Mouse (Mus musculus) left cerebral cortex, postnatal 25 days (tissue): ENCODE results near the gene Rgma. TPM values are rescaled to one million over a fixed set of nuclear protein-coding genes. Genes with fewer than 3 reads are reported as not detected.

Experiments
- DNase-seq, 2 experiments: peaks; one replicate each; pipeline ENCODE4 v3.0.0; 2022; ENCODE audit warnings: low spot score in 2 of 2, mixed read lengths in 1 of 2
- intact Hi-C: fragments of 180-260 bp; cut with DNase I; formaldehyde crosslinking; loops from one replicate; pipeline ENCODE4 v1.15.1; 2025
- total RNA-seq, 2 experiments: library from RNA; stranded (reverse); gene quantifications; 2 replicates each; pipeline ENCODE4 v1.2.3; 2021

The Rgma gene
- total RNA-seq, 2 experiments from 2014 or later = 62.3 to 66.1 TPM

DNA sequence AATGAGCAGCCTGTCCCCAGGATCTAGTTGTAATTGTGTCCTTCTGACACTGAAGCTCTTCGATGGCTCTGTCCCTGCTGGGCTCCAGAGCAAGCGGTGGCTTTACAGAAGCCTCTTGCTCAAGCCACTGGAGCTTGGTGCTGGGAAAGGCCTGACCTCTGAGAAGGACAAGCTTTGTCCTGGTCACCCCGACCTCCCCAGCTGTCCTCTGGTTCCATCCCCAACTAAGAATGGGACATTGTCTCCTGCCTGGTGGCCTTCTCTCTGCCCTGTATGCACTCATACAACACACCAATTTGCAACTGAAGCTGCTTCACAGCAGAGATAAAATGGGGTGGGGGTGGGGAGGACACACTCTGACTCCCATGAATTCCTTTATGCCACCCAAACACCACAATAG, 48.9 kb downstream of the Rgma start:
- intact Hi-C loops = loop anchor here (5.0 kb wide), 2 partner anchors 832 to 882 kb away; no protein-coding TSS in a partner anchor
- no peak for DNase-seq

DNA sequence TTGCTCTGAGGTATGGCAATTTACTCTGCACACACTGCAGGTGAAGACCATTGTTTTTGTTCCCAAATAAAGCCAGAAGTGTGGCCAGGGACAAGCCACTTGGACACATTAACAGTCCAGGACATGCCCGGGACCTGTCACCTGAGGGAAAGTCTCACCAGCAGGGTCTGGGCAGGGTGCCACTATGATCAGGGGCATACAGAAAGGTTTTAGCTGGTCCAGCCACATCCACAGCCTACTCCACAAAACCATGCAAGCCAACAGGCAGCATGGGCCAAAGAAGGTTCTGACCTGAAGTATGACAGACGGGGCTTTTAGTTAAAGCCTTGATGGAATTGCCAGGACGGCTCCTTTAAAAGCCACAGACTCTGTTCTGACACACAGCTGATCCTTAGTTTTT, 49.4 kb downstream of the Rgma start:
- no peak for DNase-seq
- intact Hi-C loops = loop anchor here (5.0 kb wide), 2 partner anchors 832 to 882 kb away; no protein-coding TSS in a partner anchor

DNA sequence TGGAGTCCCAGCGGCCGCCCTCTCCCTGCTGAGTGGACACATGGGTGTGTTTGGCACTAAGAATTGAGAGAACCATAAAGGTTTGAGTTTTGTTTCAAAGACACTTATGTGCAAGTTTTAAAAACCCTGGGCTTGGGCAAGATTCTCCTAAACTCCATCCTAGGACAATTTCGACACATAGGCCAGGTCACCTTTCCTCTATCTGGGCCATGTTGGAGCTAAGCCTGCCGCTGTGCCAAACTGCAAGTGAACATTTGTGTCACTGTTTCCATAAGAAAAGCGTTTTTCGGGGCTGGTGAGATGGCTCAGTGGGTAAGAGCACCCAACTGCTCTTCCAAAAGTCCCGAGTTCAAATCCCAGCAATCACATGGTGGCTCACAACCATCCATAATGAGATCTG, 50.1 kb downstream of the Rgma start:
- no peak for DNase-seq

GRCm38 (mm10) chr7:73426235-73426634, 50.9 kb downstream of the Rgma start:
- intact Hi-C loops = no loop called here
- DNase-seq = no peak

More for the DNA sequence above, 50.1 kb downstream of the Rgma start:
- intact Hi-C loops = no loop called here

GRCm38 (mm10) chr7:73426752-73427386, 51.6 kb downstream of the Rgma start:
- intact Hi-C loops = no loop called here
- DNase-seq = no peak

DNA sequence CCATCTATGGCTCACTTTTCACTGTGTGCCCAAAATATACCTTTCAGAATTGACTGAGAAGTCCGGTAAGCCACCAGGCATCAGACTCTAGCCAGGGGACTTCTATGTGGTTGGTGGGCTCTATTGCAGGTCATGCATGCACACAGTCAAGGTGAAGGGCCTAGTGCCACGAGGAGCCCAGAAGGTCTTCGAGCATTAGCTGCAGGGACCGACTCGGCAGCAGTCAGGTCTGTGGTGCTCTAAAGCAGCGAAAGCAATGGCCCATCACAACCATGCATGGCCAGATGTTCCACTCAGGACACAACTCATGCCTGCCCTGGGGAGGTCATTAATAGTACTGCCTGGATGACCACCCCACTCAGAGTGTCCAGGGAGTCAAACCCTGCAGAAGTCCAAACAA, 52.5 kb downstream of the Rgma start:
- intact Hi-C loops = no loop called here
- DNase-seq = no peak

- intact Hi-C loops = no loop called here
Measured at GRCm38 (mm10) chr7:73428525-73428924, 53.2 kb downstream of the Rgma start.

DNA sequence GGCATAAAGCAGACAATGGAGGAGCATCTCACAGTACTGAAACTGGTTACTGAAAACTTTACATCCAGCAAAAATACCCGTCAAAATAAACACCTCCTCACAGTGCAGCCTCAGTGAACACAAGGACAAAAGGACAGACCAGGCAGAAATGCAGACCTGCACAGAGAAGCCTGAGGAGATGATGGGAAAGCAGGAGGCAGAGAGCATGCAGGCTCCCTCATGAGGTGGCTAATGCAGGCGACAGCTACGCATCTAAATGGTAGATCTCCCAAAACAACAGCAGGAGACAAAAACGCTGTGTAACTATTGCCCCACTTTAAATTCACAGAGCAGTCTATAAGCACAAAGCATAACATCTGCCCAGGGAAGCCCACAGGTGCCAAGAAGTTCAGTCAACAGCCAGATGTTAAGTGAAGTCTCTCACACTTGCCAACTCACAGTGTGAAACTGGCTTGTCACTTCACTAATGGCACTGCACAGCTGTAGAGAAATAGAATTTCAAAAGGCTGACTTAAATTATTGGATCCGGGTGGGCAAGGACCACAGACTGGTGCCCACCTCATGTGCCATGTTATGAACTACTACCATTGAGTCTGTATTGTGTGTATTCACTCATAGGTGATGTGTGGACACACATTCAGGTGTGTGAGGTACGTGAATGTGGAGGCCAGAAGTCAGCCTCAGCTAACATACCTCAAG, 58.5 kb downstream of the Rgma start:
- intact Hi-C loops = no loop called here
- DNase-seq = no peak

More at GRCm38 (mm10) chr7:73428525-73428924, 53.2 kb downstream of the Rgma start:
- no peak for DNase-seq

GRCm38 (mm10) chr7:73434336-73434677, 59.0 kb downstream of the Rgma start:
- intact Hi-C loops = no loop called here

DNA sequence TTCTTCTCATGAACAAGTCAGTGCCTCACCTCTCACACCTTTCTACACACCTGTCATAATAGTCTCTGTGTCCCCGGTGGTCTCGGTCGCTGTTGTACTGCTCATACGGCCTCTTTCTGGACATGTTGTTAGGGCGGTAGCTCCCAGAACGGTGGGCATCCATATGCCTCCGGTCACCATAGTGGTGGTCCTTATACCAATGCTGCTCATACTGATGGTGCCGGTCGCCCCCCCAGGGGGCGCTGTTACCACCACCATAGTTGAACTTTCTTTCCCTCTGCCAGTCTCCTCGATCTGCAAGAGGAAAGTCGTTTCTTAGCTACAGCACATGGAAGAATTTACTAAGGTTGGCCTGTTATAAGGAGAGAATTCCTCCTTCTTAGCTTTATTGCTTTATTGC, 60.4 kb downstream of the Rgma start:
- no peak for DNase-seq
- intact Hi-C loops = loop anchor here (5.0 kb wide), 1 partner anchor 192 kb away; no protein-coding TSS in a partner anchor

More at GRCm38 (mm10) chr7:73434336-73434677, 59.0 kb downstream of the Rgma start:
- no peak for DNase-seq

GRCm38 (mm10) chr7:73441802-73442201, 66.5 kb downstream of the Rgma start:
- no peak for DNase-seq
- intact Hi-C loops = no loop called here

DNA sequence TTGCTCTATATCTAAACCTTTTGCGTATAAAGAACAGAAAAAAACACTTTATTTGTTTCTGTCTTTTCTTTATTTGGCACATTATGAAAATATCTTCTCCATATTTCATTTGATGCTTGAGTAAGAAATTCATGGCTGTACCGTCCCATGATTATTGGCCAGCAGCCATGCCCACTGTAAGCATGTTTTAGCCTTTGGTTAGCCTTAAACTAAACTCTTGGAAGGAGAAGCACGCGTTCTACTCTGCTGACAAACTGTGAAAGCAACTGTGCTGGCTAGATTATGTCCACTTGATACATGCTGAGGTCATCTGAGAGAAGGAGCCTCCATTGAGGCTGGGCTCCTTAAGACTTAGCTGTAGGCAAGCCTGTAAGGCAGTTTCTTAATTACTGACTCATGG, 66.9 kb downstream of the Rgma start:
- no peak for DNase-seq
- intact Hi-C loops = no loop called here

DNA sequence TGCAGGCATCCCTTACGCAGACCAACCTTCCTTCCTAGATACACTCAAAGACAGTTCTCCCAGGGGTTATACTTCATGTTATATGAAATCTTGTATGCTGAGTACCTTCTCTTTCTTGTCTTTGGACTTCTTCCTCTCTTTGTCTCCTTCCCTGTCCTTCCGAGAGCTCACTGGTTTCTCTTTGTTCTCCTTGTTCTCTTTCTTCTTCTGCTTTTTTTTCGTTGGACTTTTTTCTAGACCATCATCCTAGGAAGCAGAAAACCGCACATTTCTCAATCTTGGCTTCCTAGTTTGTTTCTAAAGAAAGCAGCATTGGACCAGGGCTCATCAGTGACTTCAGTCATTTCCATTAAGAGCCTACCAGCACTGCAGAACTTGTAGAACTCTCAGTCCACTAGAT, 76.3 kb downstream of the Rgma start:
- no peak for DNase-seq
- intact Hi-C loops = no loop called here

GRCm38 (mm10) chr7:73452187-73452808, 77.0 kb downstream of the Rgma start:
- intact Hi-C loops = no loop called here
- DNase-seq = no peak

- intact Hi-C loops = no loop called here
- no peak for DNase-seq
Measured at GRCm38 (mm10) chr7:73454113-73454512, 78.8 kb downstream of the Rgma start.

DNA sequence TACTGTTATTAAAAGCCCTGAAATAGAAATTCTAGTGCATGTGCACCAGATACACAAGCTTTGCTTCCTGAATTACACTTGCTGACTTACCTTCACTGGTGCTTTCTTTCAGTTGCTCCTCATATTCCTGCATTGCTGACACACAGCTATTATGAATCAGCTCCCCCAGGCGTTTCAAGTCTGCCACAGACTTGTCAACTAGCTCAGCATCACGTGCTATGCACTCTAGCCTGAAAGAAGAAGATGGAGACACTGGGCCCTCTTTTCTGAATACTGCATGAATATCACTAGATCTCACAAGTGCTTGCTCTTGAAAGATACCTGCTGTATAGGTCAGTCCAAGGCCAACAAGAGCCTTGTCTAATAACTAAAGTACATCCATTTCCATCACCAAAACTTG, 88.2 kb downstream of the Rgma start:
- no peak for DNase-seq
- intact Hi-C loops = no loop called here

GRCm38 (mm10) chr7:73467741-73468140, 92.4 kb downstream of the Rgma start:
- intact Hi-C loops = no loop called here
- peak in 1 of 2 experiments; percentile 70 for DNase-seq
